Mouse (Mus musculus) limb, embryonic 14.5 days (tissue): ENCODE measurements around the gene Ogfrl1. TPM values are rescaled to one million over a fixed set of nuclear protein-coding genes. Genes with fewer than 3 reads are reported as not detected.

Experiments
- ATAC-seq: fragments of 200-750 bp; cut with Nextera tagmentation; 2 replicates; pipeline ENCODE4 v1.8.0; 2017; ENCODE audit warnings: low read depth, moderate number of reproducible peaks, moderate TSS enrichment; ENCODE audit not compliant: low FRiP score
- DNase-seq: peaks from one replicate; pipeline ENCODE4 v3.0.0-alpha.2; 2015; ENCODE audit warnings: low spot score
- H3K27ac ChIP-seq: fragments of 300-500 bp; sonication (generic); replicated peaks from 2 replicates; pipeline ENCODE4 v1.5.1; 2014; ENCODE audit warnings: low read depth, mild to moderate bottlenecking, low read length, moderate library complexity, mixed read lengths
- H3K27me3 ChIP-seq: fragments of 300-500 bp; sonication (generic); 2 replicates; pipeline ENCODE4 v1.6.1; 2014; ENCODE audit warnings: low read length, mixed read lengths; ENCODE audit not compliant: control insufficient read depth, insufficient read depth
- H3K36me3 ChIP-seq: fragments of 300-500 bp; sonication (generic); 2 replicates; pipeline ENCODE4 v1.6.1; 2014; ENCODE audit warnings: mild to moderate bottlenecking, low read length, moderate library complexity, mixed read lengths; ENCODE audit not compliant: control insufficient read depth, insufficient read depth
- H3K4me1 ChIP-seq: fragments of 300-500 bp; sonication (generic); 2 replicates; pipeline ENCODE4 v1.6.1; 2014; ENCODE audit warnings: antibody characterized with exemption, low read length, mixed read lengths; ENCODE audit not compliant: control insufficient read depth, insufficient read depth
- H3K4me2 ChIP-seq: fragments of 300-500 bp; sonication (generic); replicated peaks from 2 replicates; pipeline ENCODE4 v1.6.1; 2014; ENCODE audit warnings: low read depth, mild to moderate bottlenecking, low read length, moderate library complexity; ENCODE audit not compliant: severe bottlenecking
- H3K4me3 ChIP-seq: fragments of 300-500 bp; sonication (generic); replicated peaks from 2 replicates; pipeline ENCODE4 v1.5.1; 2014; ENCODE audit warnings: low read length
- H3K9ac ChIP-seq: fragments of 300-500 bp; sonication (generic); 2 replicates; pipeline ENCODE4 v1.6.1; 2014; ENCODE audit warnings: mild to moderate bottlenecking, low read depth, low read length, moderate library complexity; ENCODE audit not compliant: severe bottlenecking
- H3K9me3 ChIP-seq: fragments of 300-500 bp; sonication (generic); 2 replicates; pipeline ENCODE4 v1.6.1; 2016; ENCODE audit warnings: low read length; ENCODE audit not compliant: control insufficient read depth
- POLR2A ChIP-seq: fragments of 200-500 bp; IDR thresholded peaks from 2 replicates; pipeline ENCODE4 v1.8.0; 2012; ENCODE audit warnings: inconsistent platforms, mild to moderate bottlenecking, moderate library complexity, borderline replicate concordance; ENCODE audit not compliant: insufficient read depth, insufficient read length; ENCODE audit errors: extremely low read depth
- WGBS: fragments of 180-500 bp; shearing (Covaris S2); extraction: QIAGEN DNeasy Blood & Tissue Kit; methylation state at CpG from one replicate; pipeline ENCODE4 v1.1.7; 2014; 5-methylcytosine and 5-hydroxymethylcytosine counted together
- polyA plus RNA-seq, 2 experiments: library from polyadenylated mRNA; depleted of rRNA in 1 of 2; stranded (reverse) in 1 of 2; unstranded in 1 of 2; fragments of >200 nt; fragmentation: Nextera tagmentation in 1 of 2; extraction: Ambion mirVana in 1 of 2; gene quantifications; 2 replicates each; pipeline versions ENCODE4 v1.2.1 to v1.2.3; 2012 to 2014

Gene Ogfrl1
- polyA plus RNA-seq, 2 experiments = 7.8 to 11.5 TPM

DNA sequence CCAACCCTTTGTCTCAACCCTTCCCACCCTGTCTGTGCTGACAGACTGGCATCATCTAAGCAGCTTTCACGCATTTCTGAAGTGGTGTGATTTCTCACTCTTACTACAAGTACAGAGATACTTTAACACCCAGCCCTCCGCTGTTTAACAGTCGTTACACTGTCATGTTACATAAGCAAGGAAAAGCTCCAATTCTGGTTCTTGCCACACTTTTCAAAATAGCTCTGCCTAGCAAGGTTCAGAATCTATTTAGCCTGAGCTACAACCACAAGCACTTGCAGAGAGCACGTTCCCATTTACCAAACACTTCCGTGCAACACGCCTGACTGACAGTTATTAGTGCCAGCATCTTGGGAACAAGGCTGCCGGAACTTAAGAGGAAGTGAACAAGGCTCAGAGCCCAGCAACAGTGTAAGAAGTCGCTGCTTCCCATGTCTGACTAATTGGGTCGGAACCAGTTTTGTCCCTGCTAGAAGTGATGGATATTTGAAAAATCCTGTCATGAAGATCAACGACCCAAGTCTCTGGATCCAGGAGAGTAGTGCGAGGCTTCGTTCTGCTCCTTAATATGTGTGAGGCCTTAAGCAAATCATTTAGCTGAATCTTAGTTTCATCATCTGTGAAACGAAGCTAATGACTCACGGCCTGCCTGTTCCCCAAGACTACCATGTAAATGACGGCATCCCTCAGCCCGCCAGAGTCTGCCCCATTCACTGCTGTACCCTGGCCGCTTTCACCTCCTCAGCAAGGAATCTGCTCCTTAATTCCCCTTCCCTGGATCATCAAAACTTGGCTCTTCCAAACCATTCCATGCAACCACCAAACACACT is 17.4 kb downstream of the Ogfrl1 start:
- H3K9ac ChIP-seq = no peak overlapping the region
- H3K27me3 ChIP-seq = no peaks in the 10 kb centered on the region
- H3K4me2 ChIP-seq = no peak overlapping the region
- no peaks in the 10 kb centered on the region for H3K36me3 ChIP-seq
- no peaks in the 10 kb centered on the region for H3K9me3 ChIP-seq
- ATAC-seq (no peak), DNase-seq (no peak)
- H3K27ac ChIP-seq = no peak overlapping the region
- WGBS = 72% methylated on average over 17 of the region's 17 CpGs
- TF ChIP-seq POLR2A = no peak
- peaks cover 4% of the 10 kb centered on the region; the same call in 1 of the 2 replicates for H3K4me1 ChIP-seq
- H3K4me3 ChIP-seq = no peak overlapping the region

DNA sequence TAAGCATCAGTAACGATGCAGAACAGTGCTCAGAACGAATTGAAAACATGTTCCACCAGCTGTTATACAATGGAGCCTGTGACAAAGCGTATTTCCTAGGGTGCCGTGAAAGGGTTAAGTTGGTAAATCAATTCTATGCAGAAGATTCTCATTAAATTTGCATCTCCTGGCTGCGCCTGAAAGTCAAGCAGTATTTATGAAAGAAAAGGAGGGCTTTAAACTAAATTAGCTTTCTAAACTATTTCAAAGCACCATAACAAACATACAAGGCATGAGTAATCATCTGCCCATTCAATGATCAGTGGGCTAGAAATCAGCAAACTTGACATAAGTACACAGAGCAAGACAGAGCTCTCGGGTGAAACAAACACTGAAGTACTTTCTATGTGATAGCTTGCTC is 18.3 kb downstream of the Ogfrl1 start:
- 64% methylated on average over 6 of the region's 6 CpGs for WGBS
- ATAC-seq = no peak
- TF ChIP-seq POLR2A = no peak
- H3K9ac ChIP-seq = no peak overlapping the region
- no peaks in the 10 kb centered on the region for H3K27me3 ChIP-seq
- no peak overlapping the region for H3K27ac ChIP-seq
- H3K4me1 ChIP-seq = peaks cover 4% of the 10 kb centered on the region; the same call in 1 of the 2 replicates
- no peak overlapping the region for H3K4me3 ChIP-seq
- H3K36me3 ChIP-seq = no peaks in the 10 kb centered on the region
- DNase-seq = no peak
- no peak overlapping the region for H3K4me2 ChIP-seq
- no peaks in the 10 kb centered on the region for H3K9me3 ChIP-seq

DNA sequence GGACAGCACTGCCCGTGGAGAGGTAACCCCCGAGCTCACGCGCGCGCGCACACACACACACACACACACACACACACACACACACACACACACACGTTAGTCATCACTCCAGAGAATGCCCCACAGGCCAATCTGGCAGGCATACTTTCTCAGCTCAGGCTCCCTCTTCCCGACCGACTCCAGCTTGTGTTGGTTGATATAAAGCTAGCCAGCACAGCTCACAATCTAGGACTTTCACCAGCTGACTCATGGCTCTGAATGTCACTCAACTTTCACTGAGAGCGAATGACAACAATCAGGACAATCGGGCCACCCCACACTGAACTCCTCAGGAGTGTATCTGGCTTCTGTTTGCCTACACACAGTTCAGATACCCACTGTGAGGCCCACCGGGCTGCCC is 20.0 kb downstream of the Ogfrl1 start:
- no peak for ATAC-seq
- TF ChIP-seq POLR2A = no peak
- no peak overlapping the region for H3K27ac ChIP-seq
- no peaks in the 10 kb centered on the region for H3K9me3 ChIP-seq
- no peak overlapping the region for H3K9ac ChIP-seq
- no peak for DNase-seq
- no peaks in the 10 kb centered on the region for H3K36me3 ChIP-seq
- WGBS = 87% methylated on average over 13 of the region's 13 CpGs
- H3K4me1 ChIP-seq = peaks cover 4% of the 10 kb centered on the region; the same call in 1 of the 2 replicates
- H3K27me3 ChIP-seq = no peaks in the 10 kb centered on the region
- H3K4me3 ChIP-seq = no peak overlapping the region
- no peak overlapping the region for H3K4me2 ChIP-seq

GRCm38 (mm10) chr1:23374156-23374555 is 23.4 kb downstream of the Ogfrl1 start:
- no peak for DNase-seq

GRCm38 (mm10) chr1:23365614-23366013 is 32.0 kb downstream of the Ogfrl1 start:
- ATAC-seq = no peak
- no peaks in the 10 kb centered on the region for H3K27me3 ChIP-seq

More at GRCm38 (mm10) chr1:23374156-23374555, 23.4 kb downstream of the Ogfrl1 start:
- Histone ChIP-seq H3K4me2 (no peak overlapping the region), H3K27ac (no peak overlapping the region), H3K9me3 (no peaks in the 10 kb centered on the region), H3K4me3 (no peak overlapping the region), H3K4me1 (no peaks in the 10 kb centered on the region), H3K9ac (no peak overlapping the region), H3K27me3 (no peaks in the 10 kb centered on the region), H3K36me3 (0 out of 2 replicates have a peak, but pooled peaks cover 1% of the 10 kb centered on the region)
- WGBS = 83% methylated on average over 4 of the region's 4 CpGs
- ATAC-seq = no peak
- TF ChIP-seq POLR2A = no peak

More at GRCm38 (mm10) chr1:23365614-23366013, 32.0 kb downstream of the Ogfrl1 start:
- no peak overlapping the region for H3K4me2 ChIP-seq
- no peak overlapping the region for H3K9ac ChIP-seq
- no peak overlapping the region for H3K27ac ChIP-seq
- no peak for DNase-seq
- no peaks in the 10 kb centered on the region for H3K4me1 ChIP-seq
- H3K4me3 ChIP-seq = no peak overlapping the region
- 0 out of 2 replicates have a peak, but pooled peaks cover 3% of the 10 kb centered on the region for H3K36me3 ChIP-seq
- TF ChIP-seq POLR2A = no peak
- 81% methylated on average over 2 of the region's 2 CpGs for WGBS
- H3K9me3 ChIP-seq = no peaks in the 10 kb centered on the region
